Mouse (Mus musculus): ENCODE measurements at regions not wholly inside any gene's neighbourhood (a gene's known extent, or its start where the extent isn't known, plus 50 kb on each side); places are given as distances from the start of the nearest gene placed in this dataset.

DNA sequence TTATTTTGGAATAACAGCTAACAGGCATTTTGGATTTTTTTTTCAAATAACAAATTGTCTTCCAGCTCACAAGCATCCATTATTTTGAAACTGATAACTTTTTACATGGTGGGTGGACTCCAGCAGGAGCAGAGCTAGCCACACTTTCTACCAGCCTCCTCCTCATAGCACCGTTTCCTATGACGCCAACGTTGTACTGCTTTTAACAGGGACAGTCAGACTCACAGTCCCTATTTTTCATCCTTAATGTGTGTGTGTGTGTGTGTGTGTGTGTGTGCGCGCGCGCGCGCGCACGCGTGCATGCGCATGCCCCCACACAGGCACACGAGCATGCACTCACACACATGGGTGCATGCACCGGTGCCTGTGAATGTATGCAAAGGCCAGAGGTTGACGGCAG is 70.5 kb upstream of the S1pr3 start:
- no peak for DNase-seq (ENCODE audit: low spot score in 2 of 2)

DNA sequence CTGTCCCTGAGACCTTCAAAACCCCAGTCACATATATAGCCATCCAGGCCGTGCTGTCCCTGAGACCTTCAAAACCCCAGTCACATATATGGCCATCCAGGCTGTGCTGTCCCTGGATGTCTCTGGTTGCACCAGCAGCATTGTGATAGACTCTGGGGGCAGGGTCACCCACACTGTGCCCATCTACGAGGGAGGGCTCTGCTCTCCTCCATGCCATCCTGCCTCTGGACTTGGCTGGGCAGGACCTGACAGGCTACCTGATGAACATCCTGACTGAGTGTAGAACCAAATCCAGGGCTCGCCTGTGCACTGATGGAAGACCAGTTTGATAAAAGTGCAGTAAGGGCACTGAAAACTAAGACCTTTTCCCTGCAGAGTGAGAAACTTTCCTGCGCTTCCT is 63.1 kb upstream of the S1pr3 start:
- no peak for DNase-seq (ENCODE audit: low spot score in 2 of 2)

DNA sequence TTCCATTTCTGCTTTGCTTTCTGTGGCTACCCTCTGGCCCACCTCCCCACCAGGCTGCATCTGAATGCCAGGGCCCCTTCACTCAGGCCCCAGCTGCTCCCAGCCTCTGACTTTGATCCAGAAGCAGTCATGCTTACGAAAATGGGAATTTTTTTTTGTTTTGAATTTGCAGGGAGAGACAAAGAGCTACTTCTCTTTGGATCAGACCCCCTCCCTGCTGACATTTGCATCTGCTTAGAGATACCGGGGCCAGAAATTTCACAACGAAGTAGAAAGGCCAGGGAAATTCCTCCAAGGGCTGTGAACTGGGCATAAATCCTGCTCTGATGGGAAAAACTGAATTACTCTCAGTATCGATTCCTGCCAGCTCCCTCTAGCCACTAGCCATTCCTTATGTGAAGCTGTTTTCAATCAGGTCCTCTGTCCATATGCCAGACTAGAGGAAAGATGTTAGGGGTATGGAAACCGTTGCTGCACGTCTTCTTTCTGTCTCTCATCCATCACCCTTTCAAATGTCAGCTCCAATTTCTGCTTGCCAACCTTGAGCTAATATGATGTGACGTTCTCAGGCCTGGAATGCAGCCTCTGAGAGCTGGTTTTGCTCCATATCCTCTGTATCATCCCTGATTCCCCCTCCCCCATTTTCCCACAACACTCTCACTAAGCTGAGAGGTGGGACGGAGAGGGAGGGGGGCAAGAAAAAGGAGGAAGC is 62.4 kb upstream of the S1pr3 start:
- DNase-seq (ENCODE audit: low spot score in 2 of 2): no peak

DNA sequence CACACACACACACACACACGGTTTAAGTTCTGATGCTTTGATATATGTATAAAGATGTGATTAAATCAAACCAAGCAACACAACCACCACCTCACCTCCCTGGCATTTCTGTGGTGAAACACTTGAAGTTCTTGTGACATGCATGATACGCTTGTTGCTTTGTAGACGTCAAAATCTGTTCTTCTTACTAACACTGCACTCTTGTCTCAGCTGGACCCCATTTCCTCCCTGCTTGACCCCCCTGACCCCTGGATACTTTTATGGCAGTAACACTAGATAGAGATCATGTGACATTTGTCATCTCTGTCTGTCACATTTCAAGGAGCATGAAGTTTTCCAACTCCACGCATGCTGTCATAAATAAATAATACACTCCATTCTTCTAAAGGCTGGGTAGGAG is 59.7 kb upstream of the S1pr3 start:
- no peak for DNase-seq (ENCODE audit: low spot score in 2 of 2)

DNA sequence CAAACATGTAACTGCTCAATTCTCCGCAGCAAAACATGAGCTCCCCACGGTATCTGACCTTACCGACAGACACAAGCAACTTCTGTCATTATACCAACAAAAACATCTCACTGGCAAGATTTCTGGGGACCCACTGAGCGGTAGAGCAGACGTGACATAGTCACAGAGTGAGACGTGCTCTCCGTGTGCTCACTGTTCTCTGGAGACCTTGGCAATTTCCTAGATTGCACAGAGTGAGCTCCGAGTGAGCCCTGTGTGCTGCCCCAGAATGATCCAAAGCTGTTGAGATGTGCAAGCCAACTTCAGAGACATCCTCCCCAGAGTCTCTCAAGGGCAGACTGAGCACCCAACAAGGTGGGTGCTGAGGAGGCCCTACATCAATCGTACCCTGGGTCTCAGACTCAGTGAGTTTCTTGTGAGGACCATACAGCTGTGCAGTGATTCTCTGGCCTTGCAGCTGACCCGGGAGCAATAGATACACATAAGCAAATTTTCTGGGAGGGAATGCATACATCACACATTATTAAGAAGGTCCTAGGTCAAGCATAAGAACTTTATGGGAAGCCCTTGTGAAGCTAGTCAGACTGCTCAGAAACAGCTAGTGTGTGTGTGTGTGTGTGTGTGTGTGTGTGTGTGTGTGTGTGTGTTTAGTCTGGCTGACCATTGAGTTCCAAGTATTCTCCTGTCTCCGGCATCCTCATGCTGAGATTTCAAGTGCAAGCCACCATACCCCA is 58.5 kb upstream of the S1pr3 start:
- DNase-seq (ENCODE audit: low spot score in 2 of 2): no peak

DNA sequence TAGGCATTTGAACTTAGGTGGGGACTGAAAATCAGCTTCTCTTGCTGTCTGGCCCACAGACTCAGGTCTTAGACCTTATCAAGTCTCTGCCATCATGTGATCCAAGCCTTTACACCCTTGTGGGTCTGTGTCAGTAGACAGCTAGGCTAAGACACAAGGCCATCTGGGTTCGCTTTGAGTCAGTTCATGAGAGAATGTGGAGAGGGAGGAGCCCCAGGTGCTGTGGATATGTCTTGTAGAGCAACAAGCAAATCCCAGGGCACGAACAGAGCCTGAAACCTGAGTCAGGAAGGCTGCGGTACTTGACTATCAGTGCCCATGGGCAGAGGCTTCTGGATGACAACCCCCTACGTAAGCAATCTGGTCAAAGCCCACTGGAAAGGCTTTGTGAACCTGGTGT is 55.6 kb upstream of the S1pr3 start:
- DNase-seq (ENCODE audit: low spot score in 2 of 2): no peak

DNA sequence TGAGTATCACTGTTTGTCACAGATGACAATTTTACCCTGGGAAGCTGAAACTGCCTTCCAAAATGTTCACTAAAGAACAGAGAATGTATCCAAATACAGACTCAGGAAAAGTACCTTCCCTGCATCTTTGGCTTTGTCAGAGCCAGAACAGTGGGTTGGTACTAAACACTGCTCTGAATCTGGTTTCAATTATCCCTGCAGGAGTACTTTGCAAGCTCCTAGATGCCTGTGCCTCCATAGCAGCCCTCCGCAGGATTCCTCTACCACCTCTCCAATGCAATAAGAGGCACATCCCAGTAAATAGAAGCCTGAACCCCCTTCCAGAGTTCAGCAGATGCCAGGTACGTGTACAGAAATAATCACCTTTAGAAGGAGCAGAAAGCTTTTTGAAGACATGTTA is 52.9 kb upstream of the S1pr3 start:
- no peak for DNase-seq (ENCODE audit: low spot score in 2 of 2)

Measured in frontal cortex, postnatal 25 days (tissue).